Mouse (Mus musculus) mature B cell (primary cell): ENCODE data around the gene D5Ertd579e.
"Not testable (repeated sequence)": the region's sequence is repeated elsewhere in the genome, so short reads cannot be mapped to it uniquely, and the experiment has no call there.

Experiments
- in situ Hi-C: fragments of 300-500 bp; cut with MboI; formaldehyde crosslinking; loops from 2 replicates; pipeline ENCODE4 v1.14.3; 2019

D5Ertd579e gene

GRCm38 (mm10) chr5:36683586-36683985, 12.2 kb downstream of the D5Ertd579e start:
- in situ Hi-C loops: no loop called here

DNA sequence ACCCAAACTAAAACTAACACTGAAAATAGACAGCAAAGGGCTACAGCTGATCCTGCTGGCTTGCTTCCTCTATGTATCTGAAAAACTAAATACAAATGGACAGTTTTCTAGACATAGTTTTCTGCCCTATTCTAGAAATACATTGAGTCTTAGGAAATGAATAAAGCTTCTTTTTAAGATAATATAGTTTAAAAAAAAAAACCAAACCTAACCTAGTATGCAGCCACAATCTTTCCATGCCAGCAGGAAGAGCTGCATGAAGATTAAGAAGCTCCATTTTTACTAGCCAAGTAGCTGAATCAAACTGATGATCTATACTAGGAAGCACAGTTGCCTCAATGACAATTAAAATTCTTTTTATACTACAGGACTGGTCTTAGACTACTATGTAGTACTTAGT, 14.6 kb downstream of the D5Ertd579e start:
- in situ Hi-C loops: no loop called here

DNA sequence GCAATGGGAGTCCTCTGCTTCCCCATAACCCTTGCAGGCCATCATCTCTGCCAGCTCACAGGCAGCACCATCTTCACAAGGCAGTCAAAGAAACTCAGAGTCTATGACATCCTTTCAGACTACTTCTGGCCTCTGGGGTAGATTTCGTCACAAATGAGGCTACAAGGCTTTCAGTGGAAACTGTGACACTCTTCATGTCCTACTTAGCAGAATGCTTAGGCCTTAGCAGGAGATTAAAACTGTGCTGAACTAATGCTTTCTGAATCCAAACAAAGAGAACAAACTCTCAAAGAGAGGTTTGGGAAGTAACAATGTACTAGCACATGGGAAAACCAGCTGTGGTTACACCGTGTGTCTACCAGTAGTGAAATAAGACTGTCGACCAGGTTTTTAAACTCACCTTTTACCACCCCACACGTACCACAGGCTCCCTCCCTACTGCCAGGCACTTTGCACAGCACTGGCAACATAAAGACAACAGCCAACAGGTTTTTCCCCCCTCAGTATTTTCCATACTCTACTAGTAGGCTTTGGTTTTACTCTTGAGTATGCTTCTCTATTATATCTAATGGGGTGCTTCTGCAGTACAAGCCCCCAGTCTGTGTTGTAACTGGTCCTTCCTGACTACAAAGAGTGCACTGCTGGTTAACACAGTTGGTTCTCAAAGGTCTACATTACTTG, 15.8 kb downstream of the D5Ertd579e start:
- in situ Hi-C loops: no loop called here

DNA sequence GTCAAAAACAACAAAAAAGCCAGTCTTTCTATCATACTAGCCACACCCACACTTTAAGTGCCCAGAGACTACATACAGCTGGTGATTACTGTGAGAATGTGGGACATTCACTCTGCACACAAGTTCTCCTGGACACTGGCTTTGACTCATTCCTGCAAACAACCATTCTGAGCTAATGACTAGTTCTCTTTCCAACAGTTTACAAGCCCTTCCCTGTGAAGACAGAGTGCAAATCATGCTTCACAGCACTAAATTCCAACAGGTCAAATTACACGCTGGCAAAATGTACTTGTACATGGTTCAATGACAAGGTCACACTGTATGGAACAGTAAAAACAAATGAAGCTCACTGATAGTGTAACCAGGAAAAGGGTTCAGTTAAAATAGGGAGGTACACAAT, 17.0 kb downstream of the D5Ertd579e start:
- in situ Hi-C loops: no loop called here

DNA sequence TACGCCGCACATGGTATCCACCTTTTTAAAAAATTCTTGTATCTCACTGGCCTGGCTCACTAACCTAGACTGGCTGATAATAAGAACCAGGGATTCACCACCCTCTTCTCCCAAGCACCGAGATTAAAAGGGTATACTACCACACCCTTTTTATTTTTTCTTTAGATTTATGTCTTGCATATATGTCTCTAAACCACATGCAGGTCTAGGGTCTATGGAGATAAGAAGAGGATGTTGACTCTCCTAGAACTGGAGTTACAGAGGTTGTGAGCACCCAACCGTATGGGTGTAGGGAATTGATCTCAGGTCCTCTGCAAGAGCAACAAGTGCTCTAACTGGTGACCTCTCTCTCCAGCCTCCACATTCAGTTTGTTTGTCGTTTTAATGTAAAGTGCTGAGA, 17.9 kb downstream of the D5Ertd579e start:
- in situ Hi-C loops: no loop called here

DNA sequence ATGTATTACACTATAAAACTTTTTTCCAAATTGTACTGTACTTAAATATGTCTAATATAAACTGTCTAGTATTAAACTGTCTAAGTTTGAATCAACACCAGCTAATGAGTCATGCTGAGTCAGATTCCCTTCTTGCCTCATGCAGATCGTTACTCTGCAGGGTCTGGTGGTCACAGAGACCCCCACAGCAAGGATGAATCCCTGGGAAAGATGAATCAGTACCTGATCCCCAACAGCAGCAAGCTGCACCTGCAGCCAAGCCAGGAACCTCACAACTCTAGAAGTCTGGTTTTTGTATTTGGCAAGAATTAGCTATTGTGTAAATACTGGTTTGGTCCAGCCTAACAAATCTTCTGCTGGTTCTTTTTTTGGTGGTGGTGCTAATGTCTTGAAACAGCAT, 20.4 kb downstream of the D5Ertd579e start:
- in situ Hi-C loops: no loop called here

- in situ Hi-C loops: no loop called here
Measured at GRCm38 (mm10) chr5:36674658-36675433, 21.0 kb downstream of the D5Ertd579e start.

- in situ Hi-C loops: no loop called here
Measured at GRCm38 (mm10) chr5:36669021-36670008, 26.5 kb downstream of the D5Ertd579e start.

- in situ Hi-C loops: no loop called here
Measured at GRCm38 (mm10) chr5:36668572-36668971, 27.3 kb downstream of the D5Ertd579e start.

DNA sequence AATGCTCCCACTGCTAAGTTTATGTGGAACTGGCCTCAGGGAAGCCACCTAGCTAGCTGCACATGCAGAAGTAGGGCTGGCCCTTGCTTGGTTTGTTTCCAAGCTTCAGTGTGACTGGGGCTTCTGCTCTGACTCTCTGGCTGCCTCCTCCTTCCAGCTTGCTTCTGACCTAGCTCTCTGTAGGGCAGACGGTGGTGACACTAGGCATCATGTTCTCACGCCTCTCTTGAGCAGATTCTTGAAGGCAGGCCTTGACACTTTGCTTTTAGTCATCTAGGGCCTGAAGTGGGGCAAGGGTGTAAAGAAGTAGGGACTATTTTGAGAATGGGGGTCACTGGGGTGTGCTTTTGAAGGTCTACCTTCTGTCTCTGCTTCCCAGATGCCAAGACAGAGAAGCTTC, 27.8 kb downstream of the D5Ertd579e start:
- in situ Hi-C loops: not testable (repeated sequence)

DNA sequence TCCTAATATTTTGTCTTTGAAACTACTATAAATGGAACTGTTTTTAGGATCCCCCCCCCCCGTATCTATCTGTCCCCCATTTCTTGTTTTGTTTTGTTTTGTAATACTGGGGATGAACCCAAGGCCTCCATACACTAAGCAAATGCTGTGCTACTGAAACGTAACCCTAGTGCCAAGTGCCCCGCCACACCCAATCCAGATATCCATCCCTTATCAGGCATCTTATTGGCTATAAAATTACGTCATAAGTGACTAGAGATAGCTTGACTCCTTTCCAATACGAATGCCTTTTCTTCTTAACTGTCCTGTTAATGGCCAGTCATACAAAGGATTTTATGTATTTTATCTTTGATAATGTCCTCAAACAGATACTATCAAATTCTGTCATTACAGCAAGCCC, 28.7 kb downstream of the D5Ertd579e start:
- in situ Hi-C loops: no loop called here

DNA sequence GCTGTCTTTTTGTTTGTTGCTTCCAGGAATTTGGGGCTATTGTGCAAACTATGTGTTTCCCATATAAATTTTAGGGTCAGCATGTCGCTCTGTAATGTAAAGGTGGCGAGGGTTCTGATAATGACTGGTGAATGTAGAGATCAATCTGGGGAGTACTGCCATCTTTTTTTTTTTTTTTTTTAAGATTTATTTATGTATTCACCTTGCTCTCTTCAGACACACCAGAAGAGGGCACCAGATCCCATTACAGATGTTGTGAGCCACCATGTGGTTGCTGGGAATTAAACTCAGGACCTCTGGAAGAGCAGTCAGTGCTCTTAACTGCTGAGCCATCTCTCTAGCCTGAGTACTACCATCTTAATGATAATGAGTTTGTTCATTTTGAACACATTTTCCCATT, 29.1 kb downstream of the D5Ertd579e start:
- in situ Hi-C loops: not testable (repeated sequence)

GRCm38 (mm10) chr5:36663329-36663728, 32.5 kb downstream of the D5Ertd579e start:
- in situ Hi-C loops: no loop called here

DNA sequence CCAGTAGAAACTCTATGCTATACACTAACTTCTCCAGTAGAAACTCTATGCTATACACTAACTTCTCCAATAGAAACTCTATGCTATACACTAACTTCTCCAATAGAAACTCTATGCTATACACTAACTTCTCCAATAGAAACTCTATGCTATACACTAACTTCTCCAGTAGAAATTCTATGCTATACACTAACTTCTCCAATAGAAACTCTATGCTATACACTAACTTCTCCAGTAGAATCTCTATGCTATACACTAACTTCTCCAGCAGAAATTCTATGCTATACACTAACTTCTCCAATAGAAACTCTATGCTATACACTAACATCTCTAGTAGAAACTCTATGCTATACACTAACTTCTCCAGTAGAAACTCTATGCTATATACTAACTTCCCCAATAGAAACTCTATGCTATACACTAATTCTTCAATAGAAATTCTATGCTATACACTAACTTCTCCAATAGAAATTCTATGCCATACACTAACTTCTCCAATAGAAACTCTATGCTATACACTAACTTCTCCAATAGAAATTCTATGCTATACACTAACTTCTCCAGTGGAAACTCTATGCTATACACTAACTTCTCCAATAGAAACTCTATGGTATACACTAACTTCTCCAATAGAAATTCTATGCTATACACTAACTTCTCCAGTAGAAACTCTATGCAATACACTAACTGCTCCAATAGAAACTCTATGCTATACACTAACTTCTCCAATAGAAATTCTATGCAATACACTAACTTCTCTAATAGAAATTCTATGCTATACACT, 34.7 kb downstream of the D5Ertd579e start:
- in situ Hi-C loops: not testable (repeated sequence)

GRCm38 (mm10) chr5:36625612-36626011, 70.2 kb downstream of the D5Ertd579e start:
- in situ Hi-C loops: no loop called here

DNA sequence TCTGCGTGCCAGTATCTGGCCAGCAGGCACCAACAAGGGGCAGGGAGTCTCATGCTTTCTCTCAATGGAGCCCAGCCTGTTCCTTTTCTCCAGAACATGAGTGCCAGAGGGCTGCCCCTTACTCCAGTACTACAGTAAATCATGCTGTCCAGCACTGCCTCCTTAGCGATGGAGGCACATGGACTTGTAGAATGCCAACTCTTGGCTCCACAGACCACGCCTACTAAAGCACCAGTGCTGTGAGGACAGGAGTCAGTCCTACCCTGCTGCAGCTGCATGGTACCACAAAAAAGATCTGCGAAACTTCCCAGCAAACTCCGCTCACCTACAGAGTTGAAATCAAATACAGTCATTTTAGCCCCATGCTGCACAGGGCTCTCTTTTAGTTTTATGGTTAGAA, 72.2 kb downstream of the D5Ertd579e start:
- in situ Hi-C loops: no loop called here

GRCm38 (mm10) chr5:36621058-36621449, 74.8 kb downstream of the D5Ertd579e start:
- in situ Hi-C loops: no loop called here

GRCm38 (mm10) chr5:36620409-36621057, 75.3 kb downstream of the D5Ertd579e start:
- in situ Hi-C loops: no loop called here

DNA sequence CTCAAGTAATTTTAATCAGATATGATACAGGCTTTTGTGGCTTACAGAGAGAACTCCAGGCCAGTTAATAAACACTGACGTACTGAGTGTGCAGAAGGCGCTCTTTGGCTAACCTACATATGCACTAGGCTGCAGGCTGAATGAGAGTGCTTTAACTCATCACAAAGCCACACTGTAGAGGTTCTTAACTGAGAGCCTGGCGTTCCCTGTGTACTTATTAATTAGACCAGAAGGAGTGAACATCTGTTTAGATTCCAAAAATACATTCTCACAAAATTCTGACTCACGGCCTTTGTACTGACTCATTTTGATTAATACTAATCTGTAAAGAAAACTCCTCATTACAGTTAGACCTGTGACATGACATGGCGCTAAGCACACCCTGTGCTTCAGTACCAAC, 76.9 kb downstream of the D5Ertd579e start:
- in situ Hi-C loops: no loop called here

- in situ Hi-C loops: no loop called here
Measured at GRCm38 (mm10) chr5:36618356-36618755, 77.5 kb downstream of the D5Ertd579e start.

- in situ Hi-C loops: no loop called here
Measured at GRCm38 (mm10) chr5:36614124-36614523, 81.7 kb downstream of the D5Ertd579e start.
